Mouse (Mus musculus): Measurements from ENCODE around the gene Mbnl1.

Gene Mbnl1

GRCm38 (mm10) chr3:60615615-60616014 lies 143.0 kb downstream of the Mbnl1 start:
- DNase-seq, result no peak

- DNase-seq, result no peak
Measured at GRCm38 (mm10) chr3:60616147-60616546, 143.5 kb downstream of the Mbnl1 start.

DNA sequence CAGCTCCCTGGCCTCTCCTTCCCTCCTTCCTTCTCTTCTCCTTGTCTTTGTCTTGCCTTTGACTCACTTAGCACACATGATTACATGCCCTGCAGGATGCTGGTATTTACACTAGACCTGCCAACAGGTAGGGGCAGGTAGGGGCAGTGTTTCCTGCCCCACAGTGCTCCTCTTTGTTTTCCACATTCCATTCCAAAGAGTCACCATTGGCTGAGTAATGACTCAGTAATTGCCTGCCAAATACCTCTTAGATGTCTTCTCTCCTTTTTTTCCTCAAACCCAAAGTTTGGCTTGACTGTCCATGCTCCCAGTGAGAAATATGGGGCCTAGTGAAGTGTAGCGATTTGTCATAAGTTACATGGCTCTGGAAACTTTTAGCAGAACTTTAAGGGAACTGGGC lies 145.0 kb downstream of the Mbnl1 start:
- DNase-seq, result no peak

GRCm38 (mm10) chr3:60620236-60620635 lies 147.6 kb downstream of the Mbnl1 start:
- DNase-seq, result no peak

DNA sequence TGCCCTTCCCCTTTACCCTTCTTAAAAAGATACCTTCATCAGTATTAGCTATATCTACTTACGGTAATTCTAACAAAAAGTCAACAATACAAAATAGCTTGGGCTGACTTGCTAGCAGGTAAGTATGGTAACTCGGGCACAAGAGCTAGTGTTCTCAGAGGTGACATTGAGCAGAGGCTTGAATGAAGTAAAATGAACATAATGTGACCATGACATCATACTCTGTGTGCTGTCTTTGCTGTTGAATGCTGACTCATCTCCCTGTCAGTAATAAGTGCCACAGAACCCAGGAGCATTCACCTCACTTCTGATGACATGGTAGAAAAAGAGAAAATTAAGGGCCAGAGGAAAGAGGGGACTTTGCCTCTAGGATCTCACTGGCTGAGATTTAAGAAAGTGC lies 158.6 kb downstream of the Mbnl1 start:
- DNase-seq, result no peak

GRCm38 (mm10) chr3:60631754-60632153 lies 159.1 kb downstream of the Mbnl1 start:
- DNase-seq, result no peak

- DNase-seq, result no peak
Measured at GRCm38 (mm10) chr3:60632796-60633466, 160.3 kb downstream of the Mbnl1 start.

DNA sequence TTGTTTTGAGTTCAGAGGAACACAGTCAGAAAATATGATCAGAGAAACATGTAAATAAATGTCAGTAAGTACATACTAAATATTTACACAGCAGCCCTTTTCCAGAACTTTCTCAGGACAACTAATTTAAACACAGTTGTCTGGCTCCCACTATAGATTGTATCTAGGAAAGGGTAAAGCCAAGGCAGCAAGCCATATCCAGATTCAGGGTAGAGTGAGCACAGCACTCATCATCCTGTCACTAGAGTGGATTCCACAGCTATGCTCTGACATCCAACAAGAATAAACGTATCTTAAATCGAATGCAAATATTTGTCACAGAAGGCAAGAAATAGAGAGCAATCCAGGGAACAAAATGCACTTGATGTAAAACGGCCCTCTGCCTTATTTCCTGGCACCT lies 165.9 kb downstream of the Mbnl1 start:
- DNase-seq, result no peak

DNA sequence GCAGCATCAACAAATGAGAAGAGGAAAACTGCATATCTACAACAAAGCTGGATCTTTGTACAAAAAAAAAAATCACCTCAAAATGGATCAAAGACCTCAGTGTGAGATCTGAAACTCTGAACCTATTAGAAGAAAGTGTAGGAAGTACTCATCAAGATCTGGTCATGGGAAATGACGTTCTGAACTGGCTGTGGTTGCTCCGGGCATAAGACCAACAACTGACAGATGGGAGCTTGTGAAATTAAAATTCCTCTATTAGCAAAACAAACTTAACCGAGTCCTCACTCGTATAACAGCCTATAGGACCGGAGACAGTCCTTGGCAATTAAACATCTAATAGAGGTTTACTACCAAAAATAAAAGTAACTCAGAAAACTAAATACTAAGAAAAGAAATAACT lies 166.5 kb downstream of the Mbnl1 start:
- DNase-seq, result no peak

DNA sequence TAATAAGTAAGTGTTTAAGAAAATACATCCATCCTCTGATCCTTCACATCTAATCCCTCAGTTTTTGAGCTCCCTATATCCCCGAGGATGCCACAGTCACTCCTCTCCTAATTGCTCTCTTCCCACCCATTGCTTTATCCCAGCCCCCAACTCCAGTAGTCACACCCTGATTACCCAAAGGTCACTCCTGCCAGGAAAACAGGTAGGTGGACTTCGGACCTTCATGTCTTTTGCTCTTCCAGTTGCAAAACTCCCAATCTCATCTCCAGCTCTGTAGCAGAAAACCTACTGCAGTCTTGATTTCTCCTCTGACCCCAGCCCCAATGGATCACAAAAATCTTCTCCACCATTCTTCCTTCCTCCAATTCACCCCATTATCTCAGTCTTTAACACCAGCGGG lies 169.6 kb downstream of the Mbnl1 start:
- DNase-seq, result no peak

DNA sequence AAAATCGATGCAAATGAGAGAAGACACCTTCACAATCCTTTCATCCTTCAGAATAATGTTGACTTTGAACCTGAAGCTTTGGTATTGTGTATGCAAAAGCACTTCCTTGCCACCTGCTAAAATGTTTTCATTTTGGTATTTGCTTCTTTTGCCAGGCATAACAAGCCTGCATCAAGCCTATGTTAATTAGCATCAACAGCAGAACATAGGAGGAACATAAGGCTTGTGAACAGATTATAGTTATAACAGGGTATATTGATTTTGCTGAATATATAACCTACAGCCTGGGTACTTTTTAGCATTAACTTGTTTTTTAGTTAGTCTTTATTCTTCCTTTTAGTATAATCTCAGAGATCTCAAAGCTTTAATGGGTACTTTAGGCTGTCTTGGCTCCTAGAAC lies 172.9 kb downstream of the Mbnl1 start:
- DNase-seq, result no peak

- DNase-seq, result no peak
Measured at GRCm38 (mm10) chr3:60648293-60648692, 175.7 kb downstream of the Mbnl1 start.

DNA sequence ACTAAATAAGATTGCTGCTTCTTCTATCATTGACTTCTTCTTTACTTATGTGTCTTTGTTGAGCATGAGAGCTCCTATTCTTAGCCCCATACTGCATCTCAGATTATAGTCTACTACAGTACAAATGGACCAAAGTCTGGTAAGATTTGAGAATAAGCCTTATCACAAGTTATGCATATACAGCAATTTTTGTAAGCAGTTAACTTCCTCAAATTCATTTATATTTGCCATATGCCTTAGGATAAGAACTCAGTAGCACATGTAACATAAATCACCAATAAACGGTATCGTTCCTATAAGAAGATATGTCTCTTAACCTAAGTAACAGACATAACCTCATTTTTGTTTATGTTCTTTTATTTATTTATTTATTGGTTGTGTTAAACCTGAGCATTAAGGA lies 188.1 kb downstream of the Mbnl1 start:
- DNase-seq, result no peak

Measured in cerebellum, adult 8-10 months (tissue).